In genomic region chr19:53755346-53755745, GRCm38 (mm10) we compare ENCODE assay signal across 17 mouse cellular contexts.
"Had no signal": no experiment of that assay in that cellular context is flagged by ENCODE, and none has a peak within 500 bp of the region (broad histone marks: within the 10 kb centered on the region; RNA-seq: fewer than 3 reads in every experiment).

No protein-coding gene starts in this region.

- H3K36me3 ChIP-seq: limb, embryonic 12.5 days; liver, embryonic 13.5 days; lung, embryonic 15.5 days; midbrain, embryonic 12.5 days; neural tube, embryonic 15.5 days had no signal

- DNase-seq: kidney, postnatal 10 days; kidney, postnatal 4 days; liver; liver, embryonic 13.5 days; liver, postnatal 0 days; lung, postnatal 14 days; right cerebral cortex, adult 18-20 months; right cerebral cortex, postnatal 25 days; thymus, postnatal 4 days had no signal

- H3K9ac ChIP-seq: limb, embryonic 12.5 days; liver, embryonic 13.5 days; liver, postnatal 0 days; lung, embryonic 15.5 days; midbrain, embryonic 12.5 days; neural tube, embryonic 15.5 days had no signal

- H3K4me3 ChIP-seq: layer of hippocampus, adult 2 months; limb, embryonic 12.5 days; liver, embryonic 13.5 days; lung, embryonic 15.5 days; megakaryocyte, embryonic 14.5 days; midbrain, embryonic 12.5 days; neural tube, embryonic 15.5 days had no signal

- H3K4me2 ChIP-seq: limb, embryonic 12.5 days; liver, embryonic 13.5 days; lung, embryonic 15.5 days; midbrain, embryonic 12.5 days; neural tube, embryonic 15.5 days had no signal

- H3K27ac ChIP-seq: layer of hippocampus, adult 2 months; limb, embryonic 12.5 days; liver, embryonic 13.5 days; lung, embryonic 15.5 days; macrophage; midbrain, embryonic 12.5 days; neural tube, embryonic 15.5 days; stomach, postnatal 0 days had no signal

- H3K9me3 ChIP-seq: lung, embryonic 15.5 days; neural tube, embryonic 15.5 days had no signal

- H3K4me1 ChIP-seq: lung, embryonic 15.5 days; midbrain, embryonic 12.5 days; neural tube, embryonic 15.5 days had no signal

- H3K27me3 ChIP-seq: liver, embryonic 13.5 days; lung, embryonic 15.5 days; midbrain, embryonic 12.5 days; neural tube, embryonic 15.5 days had no signal
